ENCODE assay signal across 14 mouse cellular contexts in the genomic region with DNA sequence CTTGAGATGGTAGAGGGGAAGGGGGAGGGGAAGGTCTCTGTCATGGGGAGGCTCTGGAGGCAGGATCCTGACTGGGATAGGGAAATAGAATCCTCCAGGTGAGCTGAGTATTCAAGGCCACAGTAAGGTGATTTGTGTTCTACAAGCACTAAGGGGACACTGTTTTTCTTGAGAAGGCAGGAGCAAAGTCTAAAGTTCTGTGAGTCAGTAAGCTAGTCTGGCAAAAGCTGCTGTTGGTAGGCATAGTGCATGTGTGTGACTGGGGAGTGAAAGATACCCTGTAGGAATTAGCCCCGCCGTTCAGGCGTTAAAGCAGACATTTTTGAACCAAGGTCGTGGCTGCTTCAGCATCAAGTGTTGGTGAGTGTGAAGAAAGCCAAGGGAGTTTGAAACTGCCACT. TPM values are rescaled to one million over a fixed set of nuclear protein-coding genes. Genes with fewer than 3 reads are reported as not detected.
"Had no signal": no experiment of that assay in that cellular context is flagged by ENCODE, and none has a peak within 500 bp of the region (broad histone marks: within the 10 kb centered on the region; RNA-seq: fewer than 3 reads in every experiment).

No protein-coding gene starts in this region.

RNA-seq across cellular contexts. Expression of a gene that starts 23.2 kb away (rescaled TPM):
- polyA plus RNA-seq: lung, embryonic 14.5 days; lung, embryonic 16.5 days; midbrain, embryonic 10.5 days; midbrain, embryonic 12.5 days; midbrain, embryonic 14.5 days; midbrain, embryonic 16.5 days; myocyte; neural tube, embryonic 11.5 days; neural tube, embryonic 13.5 days; neural tube, embryonic 15.5 days; small intestine, adult 2 months; stomach, embryonic 14.5 days; stomach, embryonic 16.5 days; thymus, postnatal 0 days had no signal

RNA-seq across cellular contexts. Expression of a gene that starts 32.6 kb away (rescaled TPM):
- polyA plus RNA-seq: lung, embryonic 14.5 days; lung, embryonic 16.5 days; midbrain, embryonic 10.5 days; midbrain, embryonic 12.5 days; midbrain, embryonic 14.5 days; midbrain, embryonic 16.5 days; myocyte; neural tube, embryonic 11.5 days; neural tube, embryonic 13.5 days; neural tube, embryonic 15.5 days; small intestine, adult 2 months; stomach, embryonic 14.5 days; stomach, embryonic 16.5 days; thymus, postnatal 0 days had no signal
